Mouse (Mus musculus): ENCODE results near the gene Uaca. TPM values are rescaled to one million over a fixed set of nuclear protein-coding genes. Genes with fewer than 3 reads are reported as not detected.
"Not testable (repeated sequence)": the region's sequence is repeated elsewhere in the genome, so short reads cannot be mapped to it uniquely, and the experiment has no call there.

The Uaca gene
- polyA plus RNA-seq, 1 experiment from 2014 or later = 27.4 TPM

- not testable (repeated sequence) for ATAC-seq (ENCODE audit: insufficient number of reproducible peaks, insufficient read depth, low FRiP score, low TSS enrichment, low read depth); H3K9ac ChIP-seq; H3K36me3 ChIP-seq; H3K27me3 ChIP-seq; H3K4me2 ChIP-seq; H3K4me3 ChIP-seq; H3K9me3 ChIP-seq; H3K27ac ChIP-seq
- WGBS = 51% methylated on average over 8 of the region's 8 CpGs
- H3K4me1 ChIP-seq = peaks cover 13% of the 10 kb centered on the region
These were observed 24.2 kb downstream of the Uaca start for GRCm38 (mm10) chr9:60818582-60818981.

GRCm38 (mm10) chr9:60819340-60819739 is 25.0 kb downstream of the Uaca start:
- Histone ChIP-seq H3K36me3 (no peaks in the 10 kb centered on the region), H3K9ac (no peak overlapping the region), H3K4me2 (no peak overlapping the region), H3K4me1 (peaks cover 5% of the 10 kb centered on the region; the same call in 1 of the 2 replicates), H3K27ac (no peak overlapping the region), H3K27me3 (no peaks in the 10 kb centered on the region), H3K4me3 (no peak overlapping the region), H3K9me3 (no peaks in the 10 kb centered on the region)
- no peak for ATAC-seq (ENCODE audit: insufficient number of reproducible peaks, insufficient read depth, low FRiP score, low TSS enrichment, low read depth)
- WGBS = 12% methylated on average over 1 of the region's 1 CpGs

- ATAC-seq (ENCODE audit: insufficient number of reproducible peaks, insufficient read depth, low FRiP score, low TSS enrichment, low read depth) = no peak
- H3K4me3 ChIP-seq = no peak overlapping the region
- WGBS = 75% methylated on average over 4 of the region's 4 CpGs
- no peaks in the 10 kb centered on the region for H3K27me3 ChIP-seq
- H3K4me1 ChIP-seq = peaks cover 4% of the 10 kb centered on the region; the same call in 1 of the 2 replicates
- H3K9me3 ChIP-seq = no peaks in the 10 kb centered on the region
- peaks cover 3% of the 10 kb centered on the region; the same call in 1 of the 2 replicates for H3K36me3 ChIP-seq
- no peak overlapping the region for H3K27ac ChIP-seq
- H3K9ac ChIP-seq = no peak overlapping the region
- no peak overlapping the region for H3K4me2 ChIP-seq
These were observed 27.2 kb downstream of the Uaca start for GRCm38 (mm10) chr9:60821501-60821900.

- no peak overlapping the region for H3K4me2 ChIP-seq
- H3K36me3 ChIP-seq = peaks cover 7% of the 10 kb centered on the region; the same call in 1 of the 2 replicates
- H3K4me1 ChIP-seq = peaks cover 2% of the 10 kb centered on the region; the same call in 1 of the 2 replicates
- ATAC-seq (ENCODE audit: insufficient number of reproducible peaks, insufficient read depth, low FRiP score, low TSS enrichment, low read depth) = no peak
- no peak overlapping the region for H3K27ac ChIP-seq
- H3K27me3 ChIP-seq = no peaks in the 10 kb centered on the region
- H3K9me3 ChIP-seq = no peaks in the 10 kb centered on the region
- WGBS = 81% methylated on average over 6 of the region's 6 CpGs
- no peak overlapping the region for H3K9ac ChIP-seq
- H3K4me3 ChIP-seq = no peak overlapping the region
These were observed 28.3 kb downstream of the Uaca start for GRCm38 (mm10) chr9:60822681-60823080.

GRCm38 (mm10) chr9:60825506-60825905 is 31.2 kb downstream of the Uaca start:
- WGBS = 95% methylated on average over 7 of the region's 7 CpGs
- no peak overlapping the region for H3K4me2 ChIP-seq
- H3K9me3 ChIP-seq = no peaks in the 10 kb centered on the region
- H3K9ac ChIP-seq = no peak overlapping the region
- ATAC-seq (ENCODE audit: insufficient number of reproducible peaks, insufficient read depth, low FRiP score, low TSS enrichment, low read depth) = no peak
- peaks cover 7% of the 10 kb centered on the region; the same call in 1 of the 2 replicates for H3K36me3 ChIP-seq
- no peak overlapping the region for H3K4me3 ChIP-seq
- H3K27ac ChIP-seq = no peak overlapping the region
- no peaks in the 10 kb centered on the region for H3K27me3 ChIP-seq
- peaks cover 13% of the 10 kb centered on the region; the same call in 1 of the 2 replicates for H3K4me1 ChIP-seq

- no peaks in the 10 kb centered on the region for H3K9me3 ChIP-seq
- 74% methylated on average over 7 of the region's 7 CpGs for WGBS
- no peak overlapping the region for H3K4me2 ChIP-seq
- no peaks in the 10 kb centered on the region for H3K27me3 ChIP-seq
- H3K36me3 ChIP-seq = peaks cover 7% of the 10 kb centered on the region; the same call in 1 of the 2 replicates
- no peak for ATAC-seq (ENCODE audit: insufficient number of reproducible peaks, insufficient read depth, low FRiP score, low TSS enrichment, low read depth)
- no peak overlapping the region for H3K9ac ChIP-seq
- H3K27ac ChIP-seq = no peak overlapping the region
- H3K4me3 ChIP-seq = no peak overlapping the region
- H3K4me1 ChIP-seq = peaks cover 25% of the 10 kb centered on the region
These were observed 32.4 kb downstream of the Uaca start for GRCm38 (mm10) chr9:60826759-60827158.

- 73% methylated on average over 2 of the region's 2 CpGs for whole genome bisulfite sequencing
- peaks cover 7% of the 10 kb centered on the region; the same call in 1 of the 2 replicates for H3K36me3 ChIP-seq
- peaks cover 25% of the 10 kb centered on the region for H3K4me1 ChIP-seq
- H3K27me3 ChIP-seq = no peaks in the 10 kb centered on the region
- H3K4me3 ChIP-seq = no peak overlapping the region
- H3K4me2 ChIP-seq = no peak overlapping the region
- ATAC-seq (ENCODE audit: insufficient number of reproducible peaks, insufficient read depth, low FRiP score, low TSS enrichment, low read depth) = no peak
- H3K27ac ChIP-seq = no peak overlapping the region
- no peaks in the 10 kb centered on the region for H3K9me3 ChIP-seq
- no peak overlapping the region for H3K9ac ChIP-seq
These were observed 33.9 kb downstream of the Uaca start for GRCm38 (mm10) chr9:60828196-60828595.

GRCm38 (mm10) chr9:60829610-60830009 is 35.3 kb downstream of the Uaca start:
- Histone ChIP-seq H3K4me2 (no peak overlapping the region), H3K27ac (no peak overlapping the region), H3K9me3 (no peaks in the 10 kb centered on the region), H3K36me3 (peaks cover 7% of the 10 kb centered on the region; the same call in 1 of the 2 replicates), H3K27me3 (no peaks in the 10 kb centered on the region), H3K4me1 (peaks cover 25% of the 10 kb centered on the region), H3K4me3 (no peak overlapping the region), H3K9ac (no peak overlapping the region)
- WGBS = 55% methylated on average over 4 of the region's 4 CpGs
- no peak for ATAC-seq (ENCODE audit: insufficient number of reproducible peaks, insufficient read depth, low FRiP score, low TSS enrichment, low read depth)

- ATAC-seq (ENCODE audit: insufficient number of reproducible peaks, insufficient read depth, low FRiP score, low TSS enrichment, low read depth) = no peak
- Histone ChIP-seq H3K4me3 (no peak overlapping the region), H3K4me2 (no peak overlapping the region), H3K27me3 (no peaks in the 10 kb centered on the region), H3K27ac (0 out of 2 replicates have a peak overlapping the region, but pooled peaks have one; percentile 3), H3K36me3 (peaks cover 7% of the 10 kb centered on the region; the same call in 1 of the 2 replicates), H3K9me3 (no peaks in the 10 kb centered on the region), H3K9ac (no peak overlapping the region), H3K4me1 (peaks cover 25% of the 10 kb centered on the region)
- 56% methylated on average over 3 of the region's 3 CpGs for WGBS
These were observed 35.7 kb downstream of the Uaca start for GRCm38 (mm10) chr9:60830079-60830478.

- H3K27ac ChIP-seq = no peak overlapping the region
- no peaks in the 10 kb centered on the region for H3K36me3 ChIP-seq
- H3K9ac ChIP-seq = no peak overlapping the region
- no peak overlapping the region for H3K4me2 ChIP-seq
- H3K4me1 ChIP-seq = peaks cover 37% of the 10 kb centered on the region
- ATAC-seq (ENCODE audit: insufficient number of reproducible peaks, insufficient read depth, low FRiP score, low TSS enrichment, low read depth) = no peak
- WGBS = 92% methylated on average over 8 of the region's 8 CpGs
- H3K9me3 ChIP-seq = no peaks in the 10 kb centered on the region
- H3K27me3 ChIP-seq = no peaks in the 10 kb centered on the region
- H3K4me3 ChIP-seq = no peak overlapping the region
These were observed 37.9 kb downstream of the Uaca start for GRCm38 (mm10) chr9:60832233-60832632.

- no peak overlapping the region for H3K4me3 ChIP-seq
- peaks cover 43% of the 10 kb centered on the region for H3K4me1 ChIP-seq
- WGBS = 61% methylated on average over 5 of the region's 5 CpGs
- no peak overlapping the region for H3K4me2 ChIP-seq
- ATAC-seq (ENCODE audit: insufficient number of reproducible peaks, insufficient read depth, low FRiP score, low TSS enrichment, low read depth) = no peak
- no peaks in the 10 kb centered on the region for H3K27me3 ChIP-seq
- no peak overlapping the region for H3K9ac ChIP-seq
- H3K27ac ChIP-seq = peak overlapping the region; percentile 68; the same call in 1 of the 2 replicates
- no peaks in the 10 kb centered on the region for H3K36me3 ChIP-seq
- H3K9me3 ChIP-seq = no peaks in the 10 kb centered on the region
These were observed 41.8 kb downstream of the Uaca start for GRCm38 (mm10) chr9:60836151-60836550.

- H3K4me2 ChIP-seq = peak overlapping the region; percentile 62
- no peak for ATAC-seq (ENCODE audit: insufficient number of reproducible peaks, insufficient read depth, low FRiP score, low TSS enrichment, low read depth)
- H3K4me1 ChIP-seq = peaks cover 42% of the 10 kb centered on the region
- no peaks in the 10 kb centered on the region for H3K9me3 ChIP-seq
- H3K36me3 ChIP-seq = no peaks in the 10 kb centered on the region
- H3K27ac ChIP-seq = peak overlapping the region; percentile 68
- WGBS = 30% methylated on average over 4 of the region's 4 CpGs
- peak overlapping the region; percentile 68; the same call in 1 of the 2 replicates for H3K9ac ChIP-seq
- peak overlapping the region; percentile 32 for H3K4me3 ChIP-seq
- no peaks in the 10 kb centered on the region for H3K27me3 ChIP-seq
These were observed 42.7 kb downstream of the Uaca start for GRCm38 (mm10) chr9:60837078-60837448.
